In the genomic region with DNA sequence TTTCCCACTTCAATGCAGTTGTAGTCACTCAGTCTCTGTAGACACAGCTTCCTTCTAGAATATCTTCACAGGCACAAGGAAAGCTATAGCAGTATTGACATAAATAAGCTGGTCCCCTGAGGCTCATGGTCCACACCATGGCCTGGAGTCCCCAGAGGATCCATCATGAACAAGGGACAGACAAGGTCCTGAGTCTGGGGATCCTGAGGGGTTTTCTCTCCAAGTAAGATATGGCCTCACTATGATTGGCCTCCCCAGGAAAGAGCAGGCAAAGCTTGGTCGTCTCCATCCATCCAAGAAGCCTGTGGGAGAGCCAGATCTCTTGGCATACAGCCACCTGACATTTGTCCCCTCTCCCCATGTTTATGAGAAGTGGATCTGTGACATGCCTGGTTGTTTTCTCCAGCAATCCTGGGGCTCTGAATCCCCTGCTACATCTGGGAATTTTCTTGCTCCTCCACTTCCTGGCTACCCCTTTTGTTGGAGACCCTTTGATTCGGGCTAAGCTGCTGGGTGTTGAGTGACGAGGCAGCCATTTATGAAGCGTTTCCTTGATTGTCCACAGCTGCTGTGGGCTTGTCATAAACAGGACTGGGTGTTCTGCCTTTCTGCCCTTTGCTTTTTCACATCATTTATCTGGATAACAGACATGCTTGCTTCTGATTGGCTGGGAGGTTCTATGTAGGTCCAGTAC, we compare ENCODE assay signal across 13 mouse cellular contexts.
DNase-seq lines count a peak whose midpoint lies in the region; ATAC-seq and TF ChIP-seq lines count a peak whose summit lies in the region.
"Had no signal": no experiment of that assay in that cellular context is flagged by ENCODE, and none has a peak within 500 bp of the region (broad histone marks: within the 10 kb centered on the region; RNA-seq: fewer than 3 reads in every experiment).

No protein-coding gene starts in this region.

- H3K4me3 ChIP-seq in heart, postnatal 0 days (ENCODE audit: low read depth, low read length), result no peak overlapping the region
- H3K4me3 ChIP-seq: forebrain, embryonic 13.5 days had no signal

- H3K36me3 ChIP-seq in heart, postnatal 0 days (replicated peaks; ENCODE audit: control insufficient read depth, insufficient read depth, low read length), result no peaks in the 10 kb centered on the region

- ATAC-seq in cerebellum, adult (ENCODE audit: insufficient number of reproducible peaks, low FRiP score, low TSS enrichment), result no peak
- peak; percentile 57 for ATAC-seq in heart, postnatal 0 days (ENCODE audit: insufficient read depth, low read depth)
- ATAC-seq: forebrain, embryonic 13.5 days; hindbrain, embryonic 16.5 days had no signal

- no peaks in the 10 kb centered on the region for H3K27me3 ChIP-seq in heart, postnatal 0 days (ENCODE audit: control insufficient read depth, insufficient read depth, low read length)
- H3K27me3 ChIP-seq: forebrain, embryonic 13.5 days had no signal

- no peaks in the 10 kb centered on the region for H3K4me1 ChIP-seq in heart, postnatal 0 days (ENCODE audit: control insufficient read depth, insufficient read depth)

- TF ChIP-seq EP300 in heart, postnatal 0 days (IDR thresholded peaks at IDR 0.05; ENCODE audit: low read depth), result no peak

- peak; percentile 47 to 60 for DNase-seq in cerebellum, postnatal 10 days
- no peak for DNase-seq in heart, postnatal 0 days (ENCODE audit: low spot score)
- peak; percentile 42 to 63 for DNase-seq in kidney, postnatal 25 days
- DNase-seq in lung, postnatal 25 days (ENCODE audit: low spot score), result peak; percentile 74
- DNase-seq in gastrocnemius, adult 8-10 months (ENCODE audit: low spot score in 2 of 2), result no peak
- no peak for DNase-seq in right cerebral cortex, postnatal 36 days (ENCODE audit: low spot score in 2 of 2)
- DNase-seq in urinary bladder, postnatal 36 days (ENCODE audit: low spot score in 2 of 2), result no peak
- DNase-seq: cerebellum, adult 18-20 months; right cerebral cortex, postnatal 14 days had no signal

- TF ChIP-seq CTCF in heart, postnatal 0 days (IDR thresholded peaks at IDR 0.05; ENCODE audit: low read depth), result no peak

- H3K9me3 ChIP-seq in heart, postnatal 0 days (replicated peaks; ENCODE audit: control insufficient read depth, low read length), result no peaks in the 10 kb centered on the region
- H3K9me3 ChIP-seq: forebrain, embryonic 13.5 days had no signal

- H3K9ac ChIP-seq in heart, postnatal 0 days (replicated peaks; ENCODE audit: low read depth, low read length), result no peak overlapping the region
- H3K9ac ChIP-seq: forebrain, embryonic 13.5 days; liver, embryonic 14.5 days had no signal

- H3K4me2 ChIP-seq in heart, postnatal 0 days (ENCODE audit: low read depth, low read length), result no peak overlapping the region
- H3K4me2 ChIP-seq: forebrain, embryonic 13.5 days had no signal

- H3K27ac ChIP-seq in heart, postnatal 0 days (ENCODE audit: low read depth), result peak overlapping the region; percentile 22; the same call in 1 of the 2 replicates
- H3K27ac ChIP-seq: forebrain, embryonic 13.5 days; liver, embryonic 14.5 days had no signal

- 36% methylated on average over 4 of the region's 4 CpGs for WGBS in heart, postnatal 0 days

Comparison
In these comparisons a context has a peak if more than half of its experiments do, and no peak if none do; other contexts are left out.
1. DNase-seq: peak in cerebellum, postnatal 10 days (2 of 2), kidney, postnatal 25 days (2 of 2) and lung, postnatal 25 days (single experiment); none in heart, postnatal 0 days (single experiment), gastrocnemius, adult 8-10 months (0 of 2), right cerebral cortex, postnatal 36 days (0 of 2) and urinary bladder, postnatal 36 days (0 of 2).